Mouse (Mus musculus) small intestine, adult 2 months (tissue): ENCODE measurements around the gene Socs3.

Experiments
- CTCF ChIP-seq: fragments of 200-500 bp; IDR thresholded peaks from 2 replicates; pipeline ENCODE4 v1.5.1; 2012; ENCODE audit warnings: low read depth, mild to moderate bottlenecking, control low read depth, inconsistent platforms, low read length, moderate library complexity, mixed read lengths; ENCODE audit not compliant: insufficient replicate concordance, insufficient read length; ENCODE audit errors: extremely low read depth
- POLR2A ChIP-seq: fragments of 200-500 bp; IDR thresholded peaks from 2 replicates; pipeline ENCODE4 v1.6.1; 2012; ENCODE audit warnings: low read depth, mild to moderate bottlenecking, control low read depth, inconsistent platforms, low read length, moderate library complexity

GRCm38 (mm10) chr11:117935616-117936015 is 34.2 kb downstream of the Socs3 start:
- no peak for TF ChIP-seq CTCF
- TF ChIP-seq POLR2A: no peak
